Mouse (Mus musculus): ENCODE results near the gene Armc8.

- TF ChIP-seq CTCF (conservative IDR thresholded peaks at IDR 0.05; ENCODE audit: low read length): no peak
- no peak for TF ChIP-seq NANOG (IDR thresholded peaks at IDR 0.05; ENCODE audit: borderline replicate concordance, low read length)
These were observed 43.5 kb upstream of the Armc8 start, which contains the start of gene A4gnt for GRCm38 (mm10) chr9:99612202-99612601.

All from E14TG2a.4 (cell line).